ENCODE assay signal across 23 mouse cellular contexts in genomic region chr13:4313907-4314306, GRCm38 (mm10). TPM values are rescaled to one million over a fixed set of nuclear protein-coding genes. Genes with fewer than 3 reads are reported as not detected.
DNase-seq lines count a peak whose midpoint lies in the region; TF ChIP-seq lines count a peak whose summit lies in the region.
"Had no signal": no experiment of that assay in that cellular context is flagged by ENCODE, and none has a peak within 500 bp of the region (broad histone marks: within the 10 kb centered on the region; RNA-seq: fewer than 3 reads in every experiment).

No protein-coding gene starts in this region.

- peak overlapping the region; percentile 83 for H3K27ac ChIP-seq in kidney, adult 2 months (ENCODE audit: insufficient read depth, low read depth, low read length)
- H3K27ac ChIP-seq: embryonic facial prominence, embryonic 10.5 days; embryonic facial prominence, embryonic 12.5 days; forebrain, embryonic 13.5 days; forebrain, embryonic 15.5 days had no signal

- 52% methylated on average over 2 of the region's 2 CpGs for WGBS in kidney, adult 2 months

- H3K36me3 ChIP-seq in kidney, adult 2 months (ENCODE audit: control insufficient read depth, insufficient read depth, low read length) = no peaks in the 10 kb centered on the region
- H3K36me3 ChIP-seq: embryonic facial prominence, embryonic 10.5 days; embryonic facial prominence, embryonic 12.5 days; forebrain, embryonic 15.5 days; G1E had no signal

- no peak for TF ChIP-seq CTCF in kidney, adult 2 months (conservative IDR thresholded peaks at IDR 0.05; ENCODE audit: insufficient read depth, insufficient read length, low read depth, low read length)

- no peak for TF ChIP-seq POLR2A in kidney, adult 2 months (IDR thresholded peaks at IDR 0.05; ENCODE audit: low read depth, low read length)

- no peaks in the 10 kb centered on the region for H3K27me3 ChIP-seq in kidney, adult 2 months (replicated peaks; ENCODE audit: control insufficient read depth, insufficient read depth, low read length)
- H3K27me3 ChIP-seq: CH12.LX; embryonic facial prominence, embryonic 12.5 days; forebrain, embryonic 13.5 days; forebrain, embryonic 15.5 days; Patski had no signal

- peak; percentile 60 for DNase-seq in kidney, adult 2 months
- DNase-seq in kidney, adult 18-20 months = no peak
- peak; percentile 18 for DNase-seq in 3T3-L1 (ENCODE audit: low read depth, low spot score)
- peak; percentile 27 for DNase-seq in adipocyte (ENCODE audit: low spot score)
- no peak for DNase-seq in cerebellum, adult 11 months
- DNase-seq: adrenal gland, adult 2 months; adrenal gland, postnatal 10 days; adrenal gland, postnatal 25 days; B cell, adult 2 months; cerebellum, adult 11-12 months; cerebellum, adult 2 months; cerebellum, adult 9-10 months; cerebellum, postnatal 10 days; cerebellum, postnatal 25 days; forebrain, postnatal 0 days had no signal

- H3K4me3 ChIP-seq in kidney, adult 2 months (ENCODE audit: insufficient read depth, low read depth, low read length) = no peak overlapping the region
- H3K4me3 ChIP-seq: embryonic facial prominence, embryonic 10.5 days; embryonic facial prominence, embryonic 12.5 days; forebrain, embryonic 13.5 days; forebrain, embryonic 15.5 days had no signal

- peaks cover 6% of the 10 kb centered on the region; the same call in 1 of the 2 replicates for H3K4me1 ChIP-seq in kidney, adult 2 months (ENCODE audit: control insufficient read depth, insufficient read depth, low read length)
- H3K4me1 ChIP-seq: embryonic facial prominence, embryonic 10.5 days; embryonic facial prominence, embryonic 12.5 days; forebrain, embryonic 13.5 days; forebrain, embryonic 15.5 days had no signal

RNA-seq across cellular contexts. Expression of gene Akr1c12, which starts 34.7 kb away (rescaled TPM):
- polyA plus RNA-seq in kidney, adult 2 months (2012; rRNA removed) = 3.1 and 4.6 TPM in 2 replicates
- polyA plus RNA-seq: adrenal gland, adult 2 months; cerebellum, adult 2 months; cortical plate, adult 2 months; forebrain, embryonic 13.5 days had no signal

Comparison
In these comparisons a context has a peak if more than half of its experiments do, and no peak if none do; other contexts are left out.
1. DNase-seq: peak in kidney, adult 2 months (single experiment), 3T3-L1 (single experiment) and adipocyte (single experiment); none in kidney, adult 18-20 months (single experiment) and cerebellum, adult 11 months (single experiment).